31 mouse cellular contexts compared by ENCODE assay signal in genomic region chr13:58411073-58411472, GRCm38 (mm10). TPM values are rescaled to one million over a fixed set of nuclear protein-coding genes. Genes with fewer than 3 reads are reported as not detected.
"Had no signal": no experiment of that assay in that cellular context is flagged by ENCODE, and none has a peak within 500 bp of the region (broad histone marks: within the 10 kb centered on the region; RNA-seq: fewer than 3 reads in every experiment).

No protein-coding gene starts in this region.

- H3K9me3 ChIP-seq: embryonic facial prominence, embryonic 10.5 days; embryonic facial prominence, embryonic 15.5 days; forebrain, embryonic 13.5 days; forebrain, embryonic 15.5 days had no signal

- H3K4me2 ChIP-seq: embryonic facial prominence, embryonic 12.5 days; embryonic facial prominence, embryonic 13.5 days; embryonic facial prominence, embryonic 15.5 days; forebrain, embryonic 12.5 days; forebrain, embryonic 13.5 days; forebrain, embryonic 15.5 days had no signal

- DNase-seq: cerebellum, adult 8-10 months; cerebellum, adult 9-10 months; cerebellum, adult 9-11 months; cerebellum, postnatal 10 days; cerebellum, postnatal 14 days; cerebellum, postnatal 25 days; cerebellum, postnatal 36 days; embryo, embryonic 11 days; forebrain, postnatal 0 days; gastrocnemius, adult 2 months; gastrocnemius, postnatal 10 days; gastrocnemius, postnatal 14 days; gastrocnemius, postnatal 25 days; gastrocnemius, postnatal 36 days; heart, adult 11 months; heart, adult 18-20 months; heart, adult 2 months had no signal

- ATAC-seq: forebrain, embryonic 13.5 days; forebrain, embryonic 14.5 days; forebrain, embryonic 15.5 days; forebrain, embryonic 16.5 days; forebrain, postnatal 0 days had no signal

- H3K27me3 ChIP-seq: embryonic facial prominence, embryonic 12.5 days; embryonic facial prominence, embryonic 13.5 days; embryonic facial prominence, embryonic 15.5 days; forebrain, embryonic 12.5 days; forebrain, embryonic 13.5 days; forebrain, embryonic 15.5 days had no signal

- H3K4me1 ChIP-seq: embryonic facial prominence, embryonic 10.5 days; embryonic facial prominence, embryonic 12.5 days; forebrain, embryonic 10.5 days; forebrain, embryonic 12.5 days; forebrain, embryonic 13.5 days; forebrain, embryonic 15.5 days had no signal

- H3K4me3 ChIP-seq: embryonic facial prominence, embryonic 10.5 days; embryonic facial prominence, embryonic 12.5 days; embryonic facial prominence, embryonic 13.5 days; embryonic facial prominence, embryonic 15.5 days; erythroblast, embryonic 14.5 days; forebrain, embryonic 10.5 days; forebrain, embryonic 12.5 days; forebrain, embryonic 13.5 days; forebrain, embryonic 15.5 days; gastrocnemius, adult 2 months; heart, adult 2 months had no signal

- H3K27ac ChIP-seq: embryonic facial prominence, embryonic 10.5 days; embryonic facial prominence, embryonic 12.5 days; embryonic facial prominence, embryonic 13.5 days; embryonic facial prominence, embryonic 15.5 days; forebrain, embryonic 10.5 days; forebrain, embryonic 12.5 days; forebrain, embryonic 13.5 days; forebrain, embryonic 15.5 days; gastrocnemius, adult 2 months; heart, adult 2 months had no signal

- H3K9ac ChIP-seq: embryonic facial prominence, embryonic 12.5 days; embryonic facial prominence, embryonic 13.5 days; embryonic facial prominence, embryonic 15.5 days; forebrain, embryonic 12.5 days; forebrain, embryonic 13.5 days; forebrain, embryonic 15.5 days; forebrain, postnatal 0 days had no signal

RNA-seq across cellular contexts. Expression of gene Kif27, which starts 52.2 kb away (rescaled TPM):
- total RNA-seq: common myeloid progenitor, adult 5-6 weeks; gastrocnemius, adult 18-20 months; gastrocnemius, postnatal 36 days; granulocyte monocyte progenitor cell, adult 5-6 weeks had no signal
